Mouse (Mus musculus) spleen, adult 2 months (tissue): ENCODE results near the gene Rbms3.

Experiments used
- CTCF ChIP-seq: fragments of 200-500 bp; IDR thresholded peaks from 2 replicates; pipeline ENCODE4 v1.5.1; 2011; ENCODE audit warnings: mild to moderate bottlenecking, inconsistent platforms; ENCODE audit not compliant: insufficient read depth, insufficient read length, insufficient replicate concordance; ENCODE audit errors: extremely low read depth
- POLR2A ChIP-seq: fragments of 200-500 bp; IDR thresholded peaks from 2 replicates; pipeline ENCODE4 v1.6.1; 2011; ENCODE audit warnings: low read depth, low read length, inconsistent platforms

- TF ChIP-seq CTCF (no peak), POLR2A (no peak)
Measured at GRCm38 (mm10) chr9:117380076-117380475, 249.6 kb downstream of the Rbms3 start.
